Mouse (Mus musculus): ENCODE data around the gene Teddm1b.

Gene Teddm1b

GRCm38 (mm10) chr1:153900860-153901730, 26.9 kb downstream of the Teddm1b start:
- intact Hi-C loops (cut with DNase I) = loop anchor here (2.0 kb wide), 1 partner anchor 132 kb away; no protein-coding TSS in a partner anchor

GRCm38 (mm10) chr1:153903006-153903405, 28.9 kb downstream of the Teddm1b start:
- intact Hi-C loops (cut with DNase I) = no loop called here

- intact Hi-C loops (cut with DNase I) = no loop called here
Observed at GRCm38 (mm10) chr1:153904236-153904635, 30.1 kb downstream of the Teddm1b start.

GRCm38 (mm10) chr1:153905884-153906283, 31.7 kb downstream of the Teddm1b start:
- intact Hi-C loops (cut with DNase I) = no loop called here

- intact Hi-C loops (cut with DNase I) = no loop called here
Observed at GRCm38 (mm10) chr1:153908208-153908607, 34.1 kb downstream of the Teddm1b start.

GRCm38 (mm10) chr1:153908741-153909140, 34.6 kb downstream of the Teddm1b start:
- intact Hi-C loops (cut with DNase I) = no loop called here

GRCm38 (mm10) chr1:153909213-153909962, 35.2 kb downstream of the Teddm1b start:
- intact Hi-C loops (cut with DNase I) = no loop called here

- intact Hi-C loops (cut with DNase I) = no loop called here
Observed at GRCm38 (mm10) chr1:153909963-153910291, 35.8 kb downstream of the Teddm1b start.

GRCm38 (mm10) chr1:153910423-153910822, 36.3 kb downstream of the Teddm1b start:
- intact Hi-C loops (cut with DNase I) = no loop called here

GRCm38 (mm10) chr1:153911276-153911795, 37.2 kb downstream of the Teddm1b start:
- intact Hi-C loops (cut with DNase I) = no loop called here

GRCm38 (mm10) chr1:153913869-153914268, 39.7 kb downstream of the Teddm1b start:
- intact Hi-C loops (cut with DNase I) = no loop called here

GRCm38 (mm10) chr1:153918521-153919206, 44.5 kb downstream of the Teddm1b start:
- intact Hi-C loops (cut with DNase I) = no loop called here

GRCm38 (mm10) chr1:153921642-153922041, 47.5 kb downstream of the Teddm1b start:
- intact Hi-C loops (cut with DNase I) = no loop called here

- intact Hi-C loops (cut with DNase I) = no loop called here
Observed at GRCm38 (mm10) chr1:153922571-153923021, 48.5 kb downstream of the Teddm1b start.

- intact Hi-C loops (cut with DNase I) = no loop called here
Observed at GRCm38 (mm10) chr1:153924395-153925385, 50.5 kb downstream of the Teddm1b start.

Small RNA genes lying within 50 kb of the gene (microRNA-seq; reads per million reads assigned to microRNA genes)
- gene Mir8114 = 15.4 to 19.9 reads per million in 2 experiments
